Mouse (Mus musculus) megakaryocyte, embryonic 14.5 days (primary cell): ENCODE data around the gene Mtx2. TPM values are rescaled to one million over a fixed set of nuclear protein-coding genes. Genes with fewer than 3 reads are reported as not detected.
A peak's percentile ranks its signal among the peaks of the same experiment; 100 is the strongest.

ENCODE experiments used
- H3K27me3 ChIP-seq: replicated peaks from 2 replicates; pipeline ENCODE3; 2012; ENCODE audit warnings: inconsistent platforms
- H3K36me3 ChIP-seq: replicated peaks from 2 replicates; pipeline ENCODE3; 2012; ENCODE audit warnings: low read length, inconsistent platforms, mixed read lengths
- H3K4me1 ChIP-seq: 2 replicates; pipeline ENCODE4 v1.6.1; 2012; ENCODE audit warnings: inconsistent platforms
- H3K4me3 ChIP-seq: replicated peaks from 2 replicates; pipeline ENCODE3; 2012; ENCODE audit warnings: moderate library complexity, mild to moderate bottlenecking, inconsistent platforms
- H3K9me3 ChIP-seq: 2 replicates; pipeline ENCODE4 v1.6.1; 2012; ENCODE audit warnings: inconsistent platforms
- FLI1 ChIP-seq: IDR thresholded peaks from 2 replicates; pipeline ENCODE4 v1.6.1; 2012; ENCODE audit warnings: low read length, inconsistent platforms, mixed read lengths
- GATA1 ChIP-seq: IDR thresholded peaks from 3 replicates; pipeline ENCODE4 v1.6.1; 2012; ENCODE audit warnings: mixed read lengths, low read length, inconsistent platforms, borderline replicate concordance
- polyA plus RNA-seq: library from polyadenylated mRNA; stranded (reverse); fragments of >175 nt; gene quantifications from 2 replicates; pipeline ENCODE4 v1.2.3, GENCODE M21; 2012; ENCODE audit warnings: low replicate concordance; ENCODE audit not compliant: insufficient read depth

Mtx2 gene
- 22.0 and 36.3 TPM in 2 replicates for polyA plus RNA-seq

DNA sequence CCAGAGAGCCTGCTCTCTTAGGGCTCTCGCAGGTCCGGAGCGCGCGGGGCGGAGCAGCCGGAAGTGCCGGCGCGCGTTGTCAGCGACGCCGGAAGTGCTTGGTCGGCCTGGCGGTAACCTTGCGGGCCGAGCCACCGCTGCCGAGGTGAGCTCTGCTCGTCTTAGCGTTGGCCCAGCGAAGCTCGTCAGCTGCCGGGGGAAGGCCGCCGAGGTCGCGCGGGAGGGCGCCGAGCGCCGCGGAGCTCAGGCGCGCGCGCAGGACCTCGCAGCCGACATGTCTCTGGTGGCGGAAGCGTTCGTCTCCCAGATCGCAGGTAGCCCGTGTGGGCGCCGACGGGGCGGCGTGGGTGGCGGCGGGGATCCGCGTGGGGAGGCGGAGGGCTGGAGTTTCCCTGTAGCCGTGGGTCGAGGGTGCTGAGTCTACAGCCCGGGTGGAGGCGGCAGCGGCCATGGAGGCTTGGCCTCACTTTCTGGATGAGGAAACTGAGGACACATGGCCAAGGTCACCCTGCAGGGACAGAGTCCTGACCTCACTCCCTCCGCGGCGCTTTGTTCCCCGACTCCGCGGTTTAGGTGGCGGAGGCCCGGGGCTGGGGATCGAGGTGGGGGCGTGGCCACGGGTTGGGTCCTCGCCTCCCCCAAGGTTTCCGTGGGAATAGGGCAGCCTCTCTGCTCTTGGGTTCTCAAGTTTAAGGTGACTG lies at the start of gene Mtx2:
Mtx2 (plus strand) TSS at position 74 of the 701 bp plus-strand sequence.
- Histone ChIP-seq H3K4me3 (peak within 1 kb of the TSS; percentile 99), H3K9me3 (no peaks in the 10 kb centered on the region), H3K36me3 (no peaks in the 10 kb centered on the region), H3K4me1 (peaks cover 26% of the 10 kb centered on the region), H3K27me3 (peaks cover 2% of the 10 kb centered on the region)
- TF ChIP-seq FLI1 (peak; percentile 17; the same call in 1 of the 2 replicates), GATA1 (no peak)

DNA sequence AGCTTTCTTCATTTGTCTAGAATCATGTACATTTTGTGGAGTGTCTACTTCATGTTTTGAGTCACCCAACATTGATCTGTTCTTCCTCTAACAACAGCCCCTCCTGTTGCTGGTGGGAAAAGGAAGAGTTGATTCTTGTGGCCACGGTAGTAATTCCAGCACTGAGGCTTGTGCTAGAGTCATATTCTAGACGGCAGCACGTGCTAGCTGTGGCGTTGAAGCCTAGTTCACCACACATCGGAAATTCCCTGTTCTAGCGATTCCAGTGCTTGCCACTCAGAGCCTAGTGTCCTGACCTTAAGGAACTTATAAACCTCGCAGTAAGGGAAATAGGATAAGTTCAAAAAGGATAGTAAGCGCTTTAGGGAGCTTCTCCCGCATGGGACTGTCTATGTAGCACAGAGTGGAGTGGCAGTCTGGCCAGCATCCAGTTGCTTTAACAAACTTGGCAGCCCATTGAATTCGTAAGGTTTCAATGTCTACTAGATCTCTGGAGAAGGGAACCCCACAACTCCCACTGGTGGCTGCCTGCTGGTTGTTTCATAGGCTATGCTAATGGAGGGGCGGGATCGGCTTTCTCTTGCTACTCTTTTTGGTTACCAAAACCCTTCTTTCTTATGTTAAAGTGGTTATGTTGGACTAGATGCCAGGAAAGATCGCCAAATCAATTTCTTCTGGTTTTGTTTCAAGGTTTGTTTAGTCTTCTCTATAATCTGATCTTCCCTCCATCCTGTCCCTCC lies 47.9 kb upstream of the Mtx2 start:
- Histone ChIP-seq H3K9me3 (no peaks in the 10 kb centered on the region), H3K4me1 (no peaks in the 10 kb centered on the region), H3K36me3 (no peaks in the 10 kb centered on the region), H3K27me3 (peaks cover 16% of the 10 kb centered on the region), H3K4me3 (no peak overlapping the region)
- TF ChIP-seq FLI1 = no peak
- TF ChIP-seq GATA1 = no peak

GRCm38 (mm10) chr2:74781386-74781785 lies 44.2 kb upstream of the Mtx2 start:
- H3K4me1 ChIP-seq = no peaks in the 10 kb centered on the region
- peaks cover 16% of the 10 kb centered on the region for H3K27me3 ChIP-seq
- no peaks in the 10 kb centered on the region for H3K9me3 ChIP-seq
- no peak overlapping the region for H3K4me3 ChIP-seq
- H3K36me3 ChIP-seq = no peaks in the 10 kb centered on the region
- no peak for TF ChIP-seq GATA1
- TF ChIP-seq FLI1 = no peak

DNA sequence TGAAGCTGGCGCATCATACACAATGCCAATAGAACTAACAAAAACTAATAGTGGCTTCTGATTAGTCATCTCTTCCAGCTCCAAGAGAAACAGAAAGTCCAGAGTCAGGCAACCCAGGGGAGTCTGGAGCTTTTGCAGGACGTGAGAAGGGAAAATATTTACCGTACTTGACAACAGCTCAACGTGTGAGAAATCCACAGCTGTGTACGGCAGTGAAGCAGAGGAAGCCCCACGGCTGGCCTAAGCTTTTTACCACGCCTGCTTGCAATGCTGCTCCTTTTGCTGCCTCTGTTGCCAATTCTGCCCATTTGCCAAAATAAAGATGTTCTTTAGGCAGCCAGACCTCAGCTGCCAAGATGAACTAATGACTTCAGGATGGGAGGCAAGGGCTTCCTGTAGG lies 30.1 kb upstream of the Mtx2 start:
- no peak for TF ChIP-seq GATA1
- no peak for TF ChIP-seq FLI1
- H3K36me3 ChIP-seq = no peaks in the 10 kb centered on the region
- peaks cover 14% of the 10 kb centered on the region for H3K27me3 ChIP-seq
- H3K4me1 ChIP-seq = no peaks in the 10 kb centered on the region
- no peaks in the 10 kb centered on the region for H3K9me3 ChIP-seq
- H3K4me3 ChIP-seq = no peak overlapping the region

DNA sequence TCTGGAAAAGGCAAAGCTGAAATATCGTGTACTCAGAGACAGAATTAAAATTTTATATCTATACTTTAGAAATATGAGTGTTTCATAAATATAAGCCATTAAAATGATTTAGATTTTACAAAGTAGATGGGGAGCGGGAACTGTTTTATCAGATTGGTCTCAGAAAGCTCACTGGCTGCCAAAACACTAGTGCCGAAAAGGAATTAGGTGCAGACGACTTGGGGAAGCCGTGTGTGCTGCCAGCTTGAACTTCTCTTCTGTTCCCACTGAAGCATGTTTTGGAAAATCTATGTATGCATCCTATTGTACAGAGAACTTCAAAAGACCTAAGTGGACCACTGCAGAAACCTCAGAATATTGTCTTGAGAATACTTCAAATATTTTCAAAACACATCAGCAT lies 17.2 kb upstream of the Mtx2 start:
- TF ChIP-seq GATA1 = no peak
- no peak for TF ChIP-seq FLI1
- Histone ChIP-seq H3K36me3 (no peaks in the 10 kb centered on the region), H3K4me3 (no peak overlapping the region), H3K27me3 (peaks cover 25% of the 10 kb centered on the region), H3K9me3 (no peaks in the 10 kb centered on the region), H3K4me1 (no peaks in the 10 kb centered on the region)

DNA sequence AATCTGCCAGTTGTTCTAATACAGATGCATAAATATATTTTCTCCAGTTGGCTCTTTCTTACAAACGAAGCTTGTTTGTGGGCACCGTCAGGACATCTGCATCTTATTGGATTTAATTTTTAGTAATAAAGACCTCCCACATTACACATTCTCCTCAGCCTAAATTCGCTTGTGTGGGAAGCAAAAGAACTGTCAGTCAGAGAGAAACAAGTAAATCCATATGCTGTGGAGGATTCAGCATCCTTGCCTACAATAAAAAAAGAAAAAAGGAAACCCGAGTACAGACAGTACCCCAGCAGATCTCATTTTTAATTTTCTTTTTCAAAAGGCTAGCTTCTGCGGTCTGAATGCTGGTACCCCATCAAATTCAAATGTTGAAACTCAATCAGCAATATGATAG lies 2.9 kb upstream of the Mtx2 start:
- Histone ChIP-seq H3K4me3 (no peak overlapping the region), H3K27me3 (peaks cover 12% of the 10 kb centered on the region), H3K9me3 (no peaks in the 10 kb centered on the region), H3K36me3 (no peaks in the 10 kb centered on the region), H3K4me1 (peaks cover 33% of the 10 kb centered on the region)
- no peak for TF ChIP-seq GATA1
- no peak for TF ChIP-seq FLI1

DNA sequence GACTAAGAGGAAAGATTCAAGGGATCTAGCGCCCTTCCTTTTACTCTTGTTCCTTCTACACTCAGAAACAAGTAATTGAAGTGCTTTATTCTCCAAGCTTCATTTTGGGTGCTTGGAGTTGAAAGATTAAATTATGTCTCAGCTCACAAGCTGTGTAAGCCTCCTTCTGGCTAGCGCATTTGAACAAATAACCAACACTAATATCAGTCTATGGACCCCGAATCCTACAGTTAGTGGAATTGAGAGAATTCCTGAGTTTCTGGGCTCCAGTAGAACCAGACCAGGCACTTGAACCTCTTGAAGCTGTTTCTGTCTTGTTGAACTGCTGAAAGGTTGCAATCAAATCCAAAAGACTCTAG lies 253 bp upstream of the Mtx2 start:
- H3K36me3 ChIP-seq = no peaks in the 10 kb centered on the region
- peaks cover 28% of the 10 kb centered on the region for H3K4me1 ChIP-seq
- no peaks in the 10 kb centered on the region for H3K9me3 ChIP-seq
- peaks cover 2% of the 10 kb centered on the region for H3K27me3 ChIP-seq
- peak overlapping the region; percentile 99 for H3K4me3 ChIP-seq
- TF ChIP-seq GATA1 (no peak), FLI1 (no peak)

DNA sequence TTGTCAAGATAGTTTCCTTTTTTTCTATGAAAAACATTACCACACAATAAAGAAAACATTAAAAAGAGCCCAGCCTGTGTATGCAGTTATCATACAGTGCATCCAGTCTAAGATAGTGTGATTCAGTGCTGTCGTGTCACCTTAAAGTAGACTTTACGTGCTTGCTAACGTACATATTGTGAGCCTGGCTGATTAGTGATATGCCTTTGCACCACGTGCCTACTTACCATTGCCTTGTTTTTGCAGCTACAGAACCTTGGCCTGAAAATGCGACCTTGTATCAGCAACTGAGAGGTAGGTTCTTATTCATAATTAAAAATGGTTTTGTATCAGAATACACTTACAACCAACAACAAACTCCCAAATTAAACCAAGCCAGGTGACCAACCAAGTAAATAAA lies 21.4 kb downstream of the Mtx2 start:
- TF ChIP-seq FLI1 = no peak
- no peak for TF ChIP-seq GATA1
- H3K9me3 ChIP-seq = no peaks in the 10 kb centered on the region

DNA sequence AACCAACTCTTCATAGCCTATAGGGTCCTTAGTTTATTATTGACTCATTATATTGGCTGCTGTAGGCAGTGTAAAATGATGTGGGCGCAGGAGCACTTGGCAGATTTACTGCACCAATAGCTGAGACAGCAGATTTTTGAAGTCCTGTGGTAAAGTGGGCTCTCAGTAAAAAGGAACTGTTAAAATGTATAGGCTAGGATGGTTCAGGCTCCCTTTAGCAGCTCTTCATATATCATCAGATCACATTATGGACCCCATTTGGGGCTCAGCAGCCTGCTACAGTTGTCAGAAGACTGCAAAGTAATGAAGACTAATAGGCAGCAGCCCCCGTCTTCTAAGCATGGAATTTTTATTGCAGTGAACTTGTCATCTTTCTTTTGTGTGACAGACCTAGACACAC lies 21.9 kb downstream of the Mtx2 start:
- TF ChIP-seq FLI1 (no peak), GATA1 (no peak)
- H3K4me1 ChIP-seq = no peaks in the 10 kb centered on the region
- H3K27me3 ChIP-seq = no peaks in the 10 kb centered on the region
- H3K9me3 ChIP-seq = no peaks in the 10 kb centered on the region
- H3K36me3 ChIP-seq = peaks cover 2% of the 10 kb centered on the region
- no peak overlapping the region for H3K4me3 ChIP-seq

More for the DNA sequence above, 21.4 kb downstream of the Mtx2 start:
- H3K4me3 ChIP-seq = no peak overlapping the region
- no peaks in the 10 kb centered on the region for H3K27me3 ChIP-seq
- H3K36me3 ChIP-seq = peaks cover 2% of the 10 kb centered on the region
- H3K4me1 ChIP-seq = no peaks in the 10 kb centered on the region

DNA sequence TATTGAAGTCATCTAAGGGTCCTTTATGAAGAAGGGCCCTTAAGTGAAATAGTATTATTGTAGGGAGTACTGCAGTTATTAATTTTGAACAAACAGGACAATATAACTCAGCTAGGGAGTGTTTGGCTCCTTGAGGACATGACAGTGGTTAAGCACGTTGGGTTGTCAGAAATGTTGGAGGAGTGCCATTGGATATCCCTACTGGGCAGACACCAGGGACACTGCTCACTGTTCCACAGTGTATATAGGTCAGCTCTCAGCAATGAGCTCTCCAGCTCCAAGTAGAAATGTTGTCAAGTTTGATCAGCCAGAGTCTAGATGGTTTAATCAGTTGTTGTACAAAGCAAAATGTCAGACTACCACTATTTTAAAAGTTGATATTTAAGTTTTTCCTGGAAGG lies 24.4 kb downstream of the Mtx2 start:
- Histone ChIP-seq H3K36me3 (no peaks in the 10 kb centered on the region), H3K4me3 (no peak overlapping the region), H3K4me1 (no peaks in the 10 kb centered on the region), H3K27me3 (no peaks in the 10 kb centered on the region), H3K9me3 (no peaks in the 10 kb centered on the region)
- TF ChIP-seq FLI1 (no peak), GATA1 (no peak)

GRCm38 (mm10) chr2:74862070-74862476 lies 36.5 kb downstream of the Mtx2 start:
- H3K4me1 ChIP-seq = peaks cover 5% of the 10 kb centered on the region; the same call in 1 of the 2 replicates
- no peak for TF ChIP-seq FLI1
- TF ChIP-seq GATA1 = no peak
- H3K27me3 ChIP-seq = no peaks in the 10 kb centered on the region
- H3K36me3 ChIP-seq = peaks cover 28% of the 10 kb centered on the region
- no peak overlapping the region for H3K4me3 ChIP-seq
- 0 out of 2 replicates have a peak, but pooled peaks cover 4% of the 10 kb centered on the region for H3K9me3 ChIP-seq
